ENCODE assay signal across 15 mouse cellular contexts in genomic region chrX:133738980-133739632, GRCm38 (mm10). TPM values are rescaled to one million over a fixed set of nuclear protein-coding genes. Genes with fewer than 3 reads are reported as not detected.
"Had no signal": no experiment of that assay in that cellular context is flagged by ENCODE, and none has a peak within 500 bp of the region (broad histone marks: within the 10 kb centered on the region; RNA-seq: fewer than 3 reads in every experiment).

No protein-coding gene starts in this region.

- H3K4me2 ChIP-seq: kidney, embryonic 15.5 days; limb, embryonic 13.5 days; liver, embryonic 11.5 days; liver, embryonic 15.5 days; neural tube, embryonic 12.5 days had no signal

- H3K36me3 ChIP-seq: kidney, embryonic 15.5 days; limb, embryonic 13.5 days; liver, embryonic 15.5 days; midbrain, embryonic 10.5 days; neural tube, embryonic 12.5 days had no signal

- H3K9me3 ChIP-seq: kidney, embryonic 15.5 days; limb, embryonic 13.5 days; liver, embryonic 15.5 days; midbrain, embryonic 10.5 days; neural tube, embryonic 12.5 days had no signal

- H3K27me3 ChIP-seq: kidney, embryonic 15.5 days; limb, embryonic 13.5 days; liver, embryonic 15.5 days; neural tube, embryonic 12.5 days had no signal

- H3K9ac ChIP-seq: kidney, embryonic 15.5 days; limb, embryonic 13.5 days; liver, embryonic 15.5 days; neural tube, embryonic 12.5 days had no signal

- ATAC-seq: inflammation-experienced regulatory T-cells, adult 6 months had no signal

- H3K4me1 ChIP-seq: kidney, embryonic 15.5 days; limb, embryonic 13.5 days; liver, embryonic 15.5 days; midbrain, embryonic 10.5 days; neural tube, embryonic 12.5 days had no signal

- H3K27ac ChIP-seq: kidney, embryonic 15.5 days; limb, embryonic 13.5 days; liver, embryonic 15.5 days; midbrain, embryonic 10.5 days; neural tube, embryonic 12.5 days had no signal

- DNase-seq: kidney, adult 2 months; kidney, postnatal 14 days; left cerebral cortex, postnatal 4 days; midbrain, embryonic 14.5 days; right cerebral cortex, postnatal 4 days; spleen, adult 18-20 months; thymus, adult 2 months; thymus, postnatal 25 days had no signal

- H3K4me3 ChIP-seq: kidney, embryonic 15.5 days; limb, embryonic 13.5 days; liver, embryonic 15.5 days; midbrain, embryonic 10.5 days; neural tube, embryonic 12.5 days had no signal

RNA-seq across cellular contexts. Expression of gene Pcdh19, which starts 50.3 kb away (rescaled TPM):
- polyA plus RNA-seq: inflammation-experienced regulatory T-cells, adult 6 months had no signal
